21 mouse cellular contexts compared by ENCODE assay signal in genomic region chr6:120782948-120783347, GRCm38 (mm10). TPM values are rescaled to one million over a fixed set of nuclear protein-coding genes. Genes with fewer than 3 reads are reported as not detected.
DNase-seq lines count a peak whose midpoint lies in the region; TF ChIP-seq lines count a peak whose summit lies in the region.
"Had no signal": no experiment of that assay in that cellular context is flagged by ENCODE, and none has a peak within 500 bp of the region (broad histone marks: within the 10 kb centered on the region; RNA-seq: fewer than 3 reads in every experiment).

No protein-coding gene starts in this region.

- H3K27me3 ChIP-seq in CH12.LX (replicated peaks) = no peaks in the 10 kb centered on the region
- H3K27me3 ChIP-seq: embryonic facial prominence, embryonic 13.5 days; embryonic facial prominence, embryonic 15.5 days; forebrain, embryonic 12.5 days; Patski had no signal

- H3K9me3 ChIP-seq in CH12.LX (replicated peaks; ENCODE audit: low read length) = no peaks in the 10 kb centered on the region
- H3K9me3 ChIP-seq: embryonic facial prominence, embryonic 13.5 days; embryonic facial prominence, embryonic 15.5 days; forebrain, embryonic 10.5 days; forebrain, embryonic 12.5 days had no signal

- H3K79me2 ChIP-seq in CH12.LX (replicated peaks; ENCODE audit: control insufficient read depth, extremely low read depth, insufficient read depth, poor library complexity, severe bottlenecking) (no peaks in the 10 kb centered on the region), macrophage (ENCODE audit: inconsistent target) (no peaks in the 10 kb centered on the region)

- no peak for TF ChIP-seq CTCF in CH12.LX (conservative IDR thresholded peaks at IDR 0.05 in 1 of 2, IDR thresholded peaks at IDR 0.05 in 1 of 2; ENCODE audit: low read depth in 2 of 2, low read length in 2 of 2)
- no peak for TF ChIP-seq CTCF in bone marrow macrophage, adult 2 months (IDR thresholded peaks at IDR 0.05; ENCODE audit: low read depth, low read length)

- H3K4me3 ChIP-seq in CH12.LX (replicated peaks in 1 of 3; ENCODE audit: low read depth in 2 of 3, low read length in 2 of 3, poor library complexity in 1 of 3) = no peak overlapping the region
- H3K4me3 ChIP-seq in bone marrow macrophage, adult 2 months (ENCODE audit: insufficient read depth, low read length) = no peak overlapping the region
- H3K4me3 ChIP-seq in macrophage (ENCODE audit: inconsistent target) = no peak overlapping the region
- H3K4me3 ChIP-seq: embryonic facial prominence, embryonic 13.5 days; embryonic facial prominence, embryonic 15.5 days; erythroblast, embryonic 14.5 days; forebrain, embryonic 10.5 days; forebrain, embryonic 12.5 days had no signal

- DNase-seq in CH12.LX (ENCODE audit: extremely low read depth) = no peak
- no peak for DNase-seq in cerebellum, adult 11 months
- no peak for DNase-seq in embryo, embryonic 10.5 days (ENCODE audit: low spot score)
- DNase-seq in left cerebral cortex, adult 11 months (ENCODE audit: low spot score) = no peak
- DNase-seq: adrenal gland, adult 8-10 months; adrenal gland, postnatal 14 days; adrenal gland, postnatal 36 days; B cell, adult 2 months; cerebellum, adult 2 months; cerebellum, adult 9-10 months; cerebellum, postnatal 10 days; cerebellum, postnatal 25 days; embryo, embryonic 11 days had no signal

- TF ChIP-seq EP300 in CH12.LX (IDR thresholded peaks at IDR 0.05; ENCODE audit: low read length) = no peak

- no peak for TF ChIP-seq RAD21 in CH12.LX (IDR thresholded peaks at IDR 0.05; ENCODE audit: low read depth, low read length)

- H3K4me1 ChIP-seq in CH12.LX (ENCODE audit: control insufficient read depth in 1 of 2, insufficient read depth in 2 of 2) = peaks cover 0 to 10% of the 10 kb centered on the region in 2 experiments; a peak in 2 of 4 replicates
- H3K4me1 ChIP-seq in bone marrow macrophage, adult 2 months (ENCODE audit: control insufficient read depth, insufficient read depth, low read length) = peaks cover 55% of the 10 kb centered on the region
- H3K4me1 ChIP-seq: embryonic facial prominence, embryonic 15.5 days had no signal

- no peak for TF ChIP-seq POLR2A in CH12.LX (IDR thresholded peaks at IDR 0.05; ENCODE audit: low read depth, low read length)
- TF ChIP-seq POLR2A in bone marrow macrophage, adult 2 months (IDR thresholded peaks at IDR 0.05; ENCODE audit: borderline replicate concordance, low read depth, low read length) = no peak

- WGBS in macrophage (ENCODE audit: missing documents) = 37% methylated on average over 2 of the region's 2 CpGs

- dilution Hi-C loops in CH12.LX (cut with MboI; ENCODE audit: extremely low pct_ligation_motif_present, extremely low pct_unique_long_range_greater_than_20kb, low sequenced_read_pairs) = no loop called here

- H3K9ac ChIP-seq in CH12.LX (ENCODE audit: insufficient read depth, low read depth) = no peak overlapping the region
- H3K9ac ChIP-seq: embryonic facial prominence, embryonic 13.5 days; embryonic facial prominence, embryonic 15.5 days; forebrain, embryonic 12.5 days had no signal

- H3K36me3 ChIP-seq in CH12.LX (replicated peaks in 1 of 2; ENCODE audit: control insufficient read depth in 1 of 2, insufficient read depth in 1 of 2, low read length in 1 of 2) (peaks cover 0 to 17% of the 10 kb centered on the region in 2 experiments), macrophage (ENCODE audit: inconsistent target) (no peaks in the 10 kb centered on the region)
- H3K36me3 ChIP-seq: embryonic facial prominence, embryonic 13.5 days; embryonic facial prominence, embryonic 15.5 days; forebrain, embryonic 10.5 days; forebrain, embryonic 12.5 days had no signal

- no peak overlapping the region for H3K27ac ChIP-seq in CH12.LX (ENCODE audit: insufficient read depth, low read depth)
- peak overlapping the region; percentile 75 for H3K27ac ChIP-seq in bone marrow macrophage, adult 2 months (ENCODE audit: insufficient read depth, low read depth, low read length)
- peak overlapping the region; percentile 69 for H3K27ac ChIP-seq in macrophage
- H3K27ac ChIP-seq: embryonic facial prominence, embryonic 13.5 days; embryonic facial prominence, embryonic 15.5 days; forebrain, embryonic 10.5 days; forebrain, embryonic 12.5 days had no signal

- no peak overlapping the region for H3K4me2 ChIP-seq in CH12.LX (ENCODE audit: insufficient read depth, low read depth, poor library complexity, severe bottlenecking)
- H3K4me2 ChIP-seq: embryonic facial prominence, embryonic 13.5 days; embryonic facial prominence, embryonic 15.5 days; forebrain, embryonic 12.5 days had no signal

- in situ Hi-C loops in CH12.LX (cut with MboI; ENCODE audit: low pct_ligation_motif_present, low pct_unique_long_range_greater_than_20kb, low sequenced_read_pairs) = no loop called here

TF ChIP-seq in CH12.LX, 34 proteins besides CTCF, POLR2A, EP300 and RAD21:
- TF ChIP-seq MYC (IDR thresholded peaks at IDR 0.05; ENCODE audit: low read depth, low read length) (no peak), ZNF384 (IDR thresholded peaks at IDR 0.05; ENCODE audit: low read depth, low read length) (0 out of 2 replicates have a peak, but pooled peaks have one; percentile 24)

RNA-seq across cellular contexts. Expression of gene Slc25a18, which starts 9.6 kb away (rescaled TPM):
- total RNA-seq in CH12.LX (2012; rRNA removed) = 0.08 and 0.17 TPM in 2 replicates
- 0.12 and 0.19 TPM in 2 replicates for total RNA-seq in CH12.LX (2014; rRNA removed)
- 0.46 and 0.51 TPM in 2 replicates for polyA plus RNA-seq in CH12.LX (2012; ENCODE audit: insufficient read length, low read depth)
- polyA plus RNA-seq in bone marrow macrophage, adult 2 months (2012; ENCODE audit: insufficient read depth, insufficient read length, missing spikeins) = 0.28 TPM in 1 of 2 replicates, not detected in the other
- under 1 TPM in 1 of 26 experiments, not detected in 25; 0.25 TPM for total RNA-seq in macrophage (2018; cell fraction: chromatin; rRNA removed)
- under 1 TPM in 9 of 26 experiments, not detected in 17; 0.07 to 0.17 (median 0.10) TPM for total RNA-seq in macrophage (2018; cell fraction: cytosol; rRNA removed)
- under 1 TPM in 3 of 26 experiments, not detected in 23; 0.24 to 0.37 (median 0.32) TPM for total RNA-seq in macrophage (2018; cell fraction: nucleus; rRNA removed)
- 0.07 to 0.12 TPM in 2 of 3 replicates, not detected in the other for polyA plus RNA-seq in macrophage (2018)

RNA-seq across cellular contexts. Expression of gene Atp6v1e1, which starts 39.6 kb away (rescaled TPM):
- total RNA-seq in CH12.LX (2012; rRNA removed) (76.9 and 83.1 TPM in 2 replicates), CH12.LX (2014; rRNA removed) (95.2 and 116 TPM in 2 replicates)
- polyA plus RNA-seq in CH12.LX (2012; ENCODE audit: insufficient read length, low read depth) (82.2 and 91.6 TPM in 2 replicates), macrophage (2018) (284 to 395 TPM (median 322 TPM) in 3 replicates)
- 283 and 322 TPM in 2 replicates for polyA plus RNA-seq in bone marrow macrophage, adult 2 months (2012; ENCODE audit: insufficient read depth, insufficient read length, missing spikeins)
- 100 to 1,000 TPM; 153 to 844 (median 245) TPM for total RNA-seq in macrophage (2018; cell fraction: chromatin; rRNA removed)
- total RNA-seq in macrophage (2018; cell fraction: cytosol; rRNA removed) = 100 to 1,000 TPM; 244 to 445 (median 281) TPM
- total RNA-seq in macrophage (2018; cell fraction: nucleus; rRNA removed) = 100 to 1,000 TPM; 144 to 511 (median 182) TPM

RNA-seq across cellular contexts. Expression of gene Bcl2l13, which starts 53.1 kb away (rescaled TPM):
- total RNA-seq in CH12.LX (2012; rRNA removed) (25.5 and 25.7 TPM in 2 replicates), CH12.LX (2014; rRNA removed) (35.9 and 46.6 TPM in 2 replicates)
- polyA plus RNA-seq in CH12.LX (2012; ENCODE audit: insufficient read length, low read depth) (24.6 and 29.5 TPM in 2 replicates), macrophage (2018) (12.7 to 31.2 TPM (median 22.5 TPM) in 3 replicates)
- 10.7 and 13.5 TPM in 2 replicates for polyA plus RNA-seq in bone marrow macrophage, adult 2 months (2012; ENCODE audit: insufficient read depth, insufficient read length, missing spikeins)
- 10 to 100 TPM in 24 of 26 experiments, 1 to 10 TPM in 2; 4.4 to 24.1 (median 15.4) TPM for total RNA-seq in macrophage (2018; cell fraction: chromatin; rRNA removed)
- total RNA-seq in macrophage (2018; cell fraction: cytosol; rRNA removed) = 10 to 100 TPM; 17.5 to 30.8 (median 23.0) TPM
- 10 to 100 TPM in 24 of 26 experiments, 1 to 10 TPM in 2; 7.4 to 24.5 (median 15.1) TPM for total RNA-seq in macrophage (2018; cell fraction: nucleus; rRNA removed)
